9 mouse cellular contexts compared by ENCODE assay signal in the genomic region with DNA sequence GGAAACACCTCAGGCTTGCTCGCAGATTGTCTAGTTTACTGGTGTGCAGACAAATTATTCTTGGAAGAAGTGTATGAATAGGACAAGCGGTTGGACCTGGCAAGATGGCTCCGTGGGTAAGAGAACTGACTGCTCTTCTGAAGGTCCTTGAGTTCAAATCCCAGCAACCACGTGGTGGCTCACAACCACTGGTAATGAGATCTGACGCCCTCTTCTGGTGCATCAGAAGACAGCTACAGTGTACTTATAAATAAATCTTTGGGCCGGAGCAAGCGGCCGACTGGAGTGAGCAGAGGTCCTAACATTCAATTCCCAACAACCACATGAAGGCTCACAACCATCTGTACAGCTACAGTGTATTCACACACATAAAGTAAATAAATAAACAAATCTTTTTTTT. TPM values are rescaled to one million over a fixed set of nuclear protein-coding genes. Genes with fewer than 3 reads are reported as not detected.
DNase-seq lines count a peak whose midpoint lies in the region; ATAC-seq and TF ChIP-seq lines count a peak whose summit lies in the region.
"Not testable (repeated sequence)": the region's sequence is repeated elsewhere in the genome, so short reads cannot be mapped to it uniquely, and the experiment has no call there.
"Had no signal": no experiment of that assay in that cellular context is flagged by ENCODE, and none has a peak within 500 bp of the region (broad histone marks: within the 10 kb centered on the region; RNA-seq: fewer than 3 reads in every experiment).

No protein-coding gene starts in this region.

- not testable (repeated sequence) for H3K4me1 ChIP-seq in MEL (ENCODE audit: control insufficient read depth in 1 of 2, insufficient read depth in 2 of 2, low read length in 2 of 2); liver, embryonic 14.5 days (replicated peaks; ENCODE audit: control insufficient read depth in 2 of 2, insufficient read depth in 2 of 2, low read length in 1 of 2)

- not testable (repeated sequence) for H3K9ac ChIP-seq in MEL (ENCODE audit: control insufficient read depth, low read depth, low read length, poor library complexity, severe bottlenecking); liver, embryonic 14.5 days (replicated peaks)

- H3K4me2 ChIP-seq in liver, embryonic 14.5 days (ENCODE audit: low read depth) = not testable (repeated sequence)

- not testable (repeated sequence) for H3K9me3 ChIP-seq in MEL (replicated peaks; ENCODE audit: insufficient read depth, low read length); liver, embryonic 14.5 days (ENCODE audit: control insufficient read depth, low read length)

- peak; percentile 44 for DNase-seq in 416B (ENCODE audit: low read depth)
- peak; percentile 42 for DNase-seq in CD4-positive, CD25-positive, alpha-beta regulatory T cell, adult 2 months (ENCODE audit: low read depth, low spot score)
- peak; percentile 39 for DNase-seq in MEL (ENCODE audit: low read depth, low spot score)
- DNase-seq in ZHBTc4 (ENCODE audit: low read depth, low spot score) = peak; percentile 69
- peak; percentile 28 for DNase-seq in induced T-regulatory cell, adult 2 months (ENCODE audit: low read depth)
- not testable (repeated sequence) for DNase-seq in liver, embryonic 14.5 days (ENCODE audit: low read depth in 3 of 3, low spot score in 3 of 3)
- peak; percentile 23 for DNase-seq in naive thymus-derived CD4-positive, alpha-beta T cell, adult 2 months (ENCODE audit: low read depth)
- peak; percentile 12 for DNase-seq in thymus, postnatal 4 days

- H3K27me3 ChIP-seq in MEL (ENCODE audit: control insufficient read depth in 1 of 2, insufficient read depth in 2 of 2, low read length in 2 of 2); liver, embryonic 14.5 days (ENCODE audit: control insufficient read depth, insufficient read depth, low read length): not testable (repeated sequence)

- H3K4me3 ChIP-seq in MEL (ENCODE audit: control insufficient read depth in 1 of 2, insufficient read depth in 1 of 2, low read depth in 2 of 2, low read length in 2 of 2); liver, embryonic 14.5 days (ENCODE audit: insufficient read depth in 1 of 2, low read depth in 2 of 2, low read length in 2 of 2): not testable (repeated sequence)

- not testable (repeated sequence) for ATAC-seq in liver, embryonic 14.5 days (ENCODE audit: insufficient read depth)

- not testable (repeated sequence) for TF ChIP-seq RAD21 in MEL (IDR thresholded peaks at IDR 0.05; ENCODE audit: low read depth, low read length)

- not testable (repeated sequence) for TF ChIP-seq POLR2A in MEL (IDR thresholded peaks at IDR 0.05; ENCODE audit: control insufficient read depth in 1 of 2, insufficient read depth in 1 of 2, low read depth in 1 of 2, low read length in 2 of 2, poor library complexity in 1 of 2)

- not testable (repeated sequence) for H3K27ac ChIP-seq in MEL (ENCODE audit: control insufficient read depth, low read depth, low read length); liver, embryonic 14.5 days

- H3K36me3 ChIP-seq in MEL (ENCODE audit: control insufficient read depth in 1 of 2, insufficient read depth in 2 of 2, low read length in 2 of 2); liver, embryonic 14.5 days (replicated peaks; ENCODE audit: control insufficient read depth, insufficient read depth, low read depth): not testable (repeated sequence)

- 59% methylated on average over 8 of the region's 8 CpGs for WGBS in liver, embryonic 14.5 days (ENCODE audit: insufficient replicate concordance)

- TF ChIP-seq CTCF in MEL (IDR thresholded peaks at IDR 0.05 in 2 of 3, conservative IDR thresholded peaks at IDR 0.05 in 1 of 3; ENCODE audit: control insufficient read depth in 1 of 3, insufficient read depth in 1 of 3, low read depth in 2 of 3, low read length in 3 of 3, poor library complexity in 1 of 3, severe bottlenecking in 1 of 3) = peak in 1 of 3 experiments; percentile 31; a peak in 2 of 6 replicates
- TF ChIP-seq CTCF in liver, embryonic 14.5 days (IDR thresholded peaks at IDR 0.05; ENCODE audit: low read depth) = peak; percentile 30; the same call in 1 of the 2 replicates

- not testable (repeated sequence) for TF ChIP-seq EP300 in MEL (IDR thresholded peaks at IDR 0.05; ENCODE audit: low read depth in 1 of 2, low read length in 2 of 2); liver, embryonic 14.5 days (IDR thresholded peaks at IDR 0.05; ENCODE audit: low read depth)

- not testable (repeated sequence) for H3K79me2 ChIP-seq in MEL (ENCODE audit: control insufficient read depth, insufficient read depth, low read length, poor library complexity)

TF ChIP-seq in MEL, 35 proteins besides CTCF, POLR2A, EP300 and RAD21:
- TF ChIP-seq SMC3 (IDR thresholded peaks at IDR 0.05; ENCODE audit: low read depth, low read length) = 0 out of 2 replicates have a peak, but pooled peaks have one; percentile 13
- 0 out of 2 replicates have a peak, but pooled peaks have one; percentile 55 for TF ChIP-seq MYC (IDR thresholded peaks at IDR 0.05; ENCODE audit: low read depth, low read length)
- TF ChIP-seq MAX (IDR thresholded peaks at IDR 0.05; ENCODE audit: low read length) = peak; percentile 45; the same call in 1 of the 2 replicates
- peak; percentile 37; the same call in 1 of the 2 replicates for TF ChIP-seq MXI1 (IDR thresholded peaks at IDR 0.05; ENCODE audit: low read depth, low read length)
- peak; percentile 61; the same call in 1 of the 2 replicates for TF ChIP-seq USF1 (IDR thresholded peaks at IDR 0.05; ENCODE audit: low read depth, low read length)

RNA-seq across cellular contexts. Expression of gene Smim26, which starts 0.8 kb away (rescaled TPM):
- total RNA-seq in MEL (2012; rRNA removed) = 24.6 and 28.6 TPM in 2 replicates
- polyA plus RNA-seq in MEL (2012; ENCODE audit: insufficient read depth in 1 of 2, insufficient read length in 2 of 2, low read depth in 1 of 2, low replicate concordance in 2 of 2, missing spikeins in 1 of 2) = 10 to 100 TPM in 1 of 2 experiments, not detected in 1; 16.4 TPM
- 10.6 and 15.6 TPM in 2 replicates for polyA plus RNA-seq in liver, embryonic 14.5 days (2012; rRNA removed)
- 21.0 and 22.1 TPM in 2 replicates for polyA plus RNA-seq in liver, embryonic 14.5 days (2014; fragmentation: Nextera tagmentation; extraction: Ambion mirVana)
- polyA plus RNA-seq: erythroblast, embryonic 14.5 days had no signal

RNA-seq across cellular contexts. Expression of gene Dtd1, which starts 6.7 kb away (rescaled TPM):
- total RNA-seq in MEL (2012; rRNA removed) = 28.8 and 32.5 TPM in 2 replicates
- polyA plus RNA-seq in MEL (2012; ENCODE audit: insufficient read depth in 1 of 2, insufficient read length in 2 of 2, low read depth in 1 of 2, low replicate concordance in 2 of 2, missing spikeins in 1 of 2) = 10 to 100 TPM in 1 of 2 experiments, not detected in 1; 36.0 TPM
- polyA plus RNA-seq in liver, embryonic 14.5 days (2012; rRNA removed) = 8.6 and 10.6 TPM in 2 replicates
- polyA plus RNA-seq in liver, embryonic 14.5 days (2014; fragmentation: Nextera tagmentation; extraction: Ambion mirVana) = 21.0 and 22.4 TPM in 2 replicates

RNA-seq across cellular contexts. Expression of gene Sec23b, which starts 37.0 kb away (rescaled TPM):
- total RNA-seq in MEL (2012; rRNA removed) = 76.8 and 89.8 TPM in 2 replicates
- 10 to 100 TPM in 1 of 2 experiments, not detected in 1; 78.7 TPM for polyA plus RNA-seq in MEL (2012; ENCODE audit: insufficient read depth in 1 of 2, insufficient read length in 2 of 2, low read depth in 1 of 2, low replicate concordance in 2 of 2, missing spikeins in 1 of 2)
- polyA plus RNA-seq in liver, embryonic 14.5 days (2012; rRNA removed) = 23.3 and 27.9 TPM in 2 replicates
- polyA plus RNA-seq in liver, embryonic 14.5 days (2014; fragmentation: Nextera tagmentation; extraction: Ambion mirVana) = 46.5 and 51.7 TPM in 2 replicates

RNA-seq across cellular contexts. Expression of gene Rbbp9, which starts 42.4 kb away (rescaled TPM):
- total RNA-seq in MEL (2012; rRNA removed) = 0.07 and 0.08 TPM in 2 replicates
- polyA plus RNA-seq in MEL (2012; ENCODE audit: insufficient read depth in 1 of 2, insufficient read length in 2 of 2, low read depth in 1 of 2, low replicate concordance in 2 of 2, missing spikeins in 1 of 2) = under 1 TPM in 1 of 2 experiments, not detected in 1; 0.15 TPM
- 2.8 and 4.6 TPM in 2 replicates for polyA plus RNA-seq in liver, embryonic 14.5 days (2012; rRNA removed)
- polyA plus RNA-seq in liver, embryonic 14.5 days (2014; fragmentation: Nextera tagmentation; extraction: Ambion mirVana) = 8.3 and 8.5 TPM in 2 replicates
